Mouse (Mus musculus) bone marrow, adult 2 months (tissue): ENCODE measurements at regions not wholly inside any gene's neighbourhood (a gene's known extent, or its start where the extent isn't known, plus 50 kb on each side); places are given as distances from the start of the nearest gene placed in this dataset.
A peak's percentile ranks its signal among the peaks of the same experiment; 100 is the strongest.

Source experiments
- H3K27ac ChIP-seq: fragments of 200-500 bp; 2 replicates; pipeline ENCODE4 v1.5.1; 2012; ENCODE audit warnings: low read depth, mild to moderate bottlenecking, control low read depth, inconsistent platforms, low read length; ENCODE audit not compliant: control insufficient read depth, poor library complexity, insufficient read depth
- H3K4me1 ChIP-seq: fragments of 200-500 bp; 2 replicates; pipeline ENCODE4 v1.6.1; 2011; ENCODE audit warnings: low read length; ENCODE audit not compliant: control insufficient read depth, insufficient read depth
- H3K4me3 ChIP-seq: fragments of 200-500 bp; replicated peaks from 2 replicates; pipeline ENCODE3; 2011; ENCODE audit warnings: mild to moderate bottlenecking, low read depth, low read length, control low read depth; ENCODE audit not compliant: control insufficient read depth
- CTCF ChIP-seq: fragments of 200-500 bp; IDR thresholded peaks from 2 replicates; pipeline ENCODE4 v1.5.1; 2011; ENCODE audit warnings: low read length, control low read depth; ENCODE audit not compliant: control insufficient read depth, insufficient read depth
- POLR2A ChIP-seq: fragments of 200-500 bp; IDR thresholded peaks from 2 replicates; pipeline ENCODE4 v1.6.1; 2011; ENCODE audit warnings: low read depth, mild to moderate bottlenecking, control low read depth, low read length, borderline replicate concordance; ENCODE audit not compliant: control insufficient read depth
- WGBS: fragments of 180-500 bp; shearing (Covaris S2); methylation state at CpG from one replicate; pipeline ENCODE4 v1.1.7; 2018; 5-methylcytosine and 5-hydroxymethylcytosine counted together

GRCm38 (mm10) chr11:111523465-111523864 lies 457.5 kb downstream of the Kcnj2 start:
- no peak overlapping the region for H3K27ac ChIP-seq
- TF ChIP-seq POLR2A (no peak), CTCF (peak; percentile 80)
- no peak overlapping the region for H3K4me3 ChIP-seq
- WGBS: 32% methylated on average over 8 of the region's 8 CpGs
- no peaks in the 10 kb centered on the region for H3K4me1 ChIP-seq

GRCm38 (mm10) chr11:111526010-111526742 lies 460.2 kb downstream of the Kcnj2 start:
- no peaks in the 10 kb centered on the region for H3K4me1 ChIP-seq
- H3K4me3 ChIP-seq: no peak overlapping the region
- H3K27ac ChIP-seq: no peak overlapping the region
- TF ChIP-seq POLR2A: no peak
- no peak for TF ChIP-seq CTCF
- WGBS: 33% methylated on average over 6 of the region's 6 CpGs

- 75% methylated on average over 9 of the region's 9 CpGs for WGBS
- H3K4me3 ChIP-seq: no peak overlapping the region
- H3K27ac ChIP-seq: no peak overlapping the region
- no peak for TF ChIP-seq POLR2A
- TF ChIP-seq CTCF: no peak
- H3K4me1 ChIP-seq: no peaks in the 10 kb centered on the region
Measured at GRCm38 (mm10) chr11:111529591-111529990, 463.6 kb downstream of the Kcnj2 start.

- Histone ChIP-seq H3K4me1 (no peaks in the 10 kb centered on the region), H3K27ac (no peak overlapping the region), H3K4me3 (no peak overlapping the region)
- WGBS: 62% methylated on average over 3 of the region's 3 CpGs
- TF ChIP-seq CTCF (no peak), POLR2A (no peak)
Measured at GRCm38 (mm10) chr11:111530912-111531311, 464.9 kb downstream of the Kcnj2 start.

- H3K27ac ChIP-seq: no peak overlapping the region
- no peak overlapping the region for H3K4me3 ChIP-seq
- TF ChIP-seq CTCF: no peak
- TF ChIP-seq POLR2A: no peak
- 18% methylated on average over 5 of the region's 5 CpGs for WGBS
- H3K4me1 ChIP-seq: no peaks in the 10 kb centered on the region
Measured at GRCm38 (mm10) chr11:111532457-111532856, 466.5 kb downstream of the Kcnj2 start.

GRCm38 (mm10) chr11:111536040-111536836 lies 470.3 kb downstream of the Kcnj2 start:
- no peak overlapping the region for H3K4me3 ChIP-seq
- no peak overlapping the region for H3K27ac ChIP-seq
- TF ChIP-seq POLR2A (no peak), CTCF (no peak)
- no peaks in the 10 kb centered on the region for H3K4me1 ChIP-seq
- WGBS: 48% methylated on average over 17 of the region's 17 CpGs

DNA sequence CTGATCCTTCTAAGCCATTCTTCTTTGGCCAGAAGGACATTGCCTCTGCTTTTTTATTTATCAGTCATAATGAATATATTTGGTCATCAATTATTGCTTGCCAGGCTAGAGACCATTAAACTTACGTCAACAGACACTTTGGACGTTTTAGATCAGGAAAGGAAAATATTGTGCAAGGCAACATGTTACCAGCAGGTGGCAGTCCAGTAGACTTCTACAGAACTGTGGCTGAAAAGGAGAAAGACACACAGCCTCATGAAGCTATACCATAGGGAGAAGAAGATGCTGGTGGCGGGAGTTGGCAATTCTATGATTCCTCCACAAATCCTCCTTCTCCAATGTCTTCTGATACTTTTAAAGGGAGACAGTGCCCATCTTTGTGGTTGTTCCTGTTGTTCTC lies 471.7 kb downstream of the Kcnj2 start:
- no peak overlapping the region for H3K27ac ChIP-seq
- H3K4me1 ChIP-seq: no peaks in the 10 kb centered on the region
- TF ChIP-seq POLR2A: no peak
- 0 out of 2 replicates have a peak, but pooled peaks have one; percentile 1 for TF ChIP-seq CTCF
- 21% methylated on average over 3 of the region's 3 CpGs for WGBS
- H3K4me3 ChIP-seq: no peak overlapping the region

DNA sequence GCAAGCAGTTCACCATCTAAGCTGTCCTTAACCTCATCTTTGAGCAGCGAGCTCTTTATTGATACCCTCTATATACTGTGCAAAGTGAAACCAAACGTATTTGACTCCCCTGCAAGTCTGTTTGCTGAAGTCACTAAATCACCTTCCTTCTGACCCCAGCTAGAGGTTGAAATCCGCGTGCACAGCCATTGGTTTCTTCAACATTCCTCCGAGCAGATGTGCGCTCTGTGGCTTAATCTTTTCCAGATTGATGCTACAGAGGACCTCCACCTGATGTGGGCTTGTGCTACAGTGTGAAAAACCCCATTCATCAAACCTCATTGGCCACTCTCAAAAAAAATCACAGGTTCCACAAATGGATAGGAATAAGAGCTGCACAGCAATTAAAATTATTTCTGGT lies 474.0 kb downstream of the Kcnj2 start:
- WGBS: 71% methylated on average over 6 of the region's 6 CpGs
- H3K4me3 ChIP-seq: no peak overlapping the region

More for the DNA sequence above, 474.0 kb downstream of the Kcnj2 start:
- no peak for TF ChIP-seq CTCF
- no peaks in the 10 kb centered on the region for H3K4me1 ChIP-seq
- H3K27ac ChIP-seq: no peak overlapping the region
